Comparison of ENCODE assay signal across 1 mouse cellular context in genomic region chr19:44005025-44005424, GRCm38 (mm10).
TF ChIP-seq lines count a peak whose summit lies in the region.

No protein-coding gene starts in this region.

TF ChIP-seq in CH12.LX, 34 proteins besides CTCF, POLR2A, EP300 and RAD21 (continued from another document):
- 0 out of 2 replicates have a peak, but pooled peaks have one; percentile 12 for TF ChIP-seq ETS1 (conservative IDR thresholded peaks at IDR 0.05; ENCODE audit: low read depth, low read length)
